Mouse (Mus musculus): ENCODE data around the gene Plce1.

- no peak for TF ChIP-seq GATA1 (IDR thresholded peaks at IDR 0.05; ENCODE audit: low read length)
- no peak for TF ChIP-seq TAL1 (IDR thresholded peaks at IDR 0.05; ENCODE audit: low read length)
These were observed 243.1 kb downstream of the Plce1 start for GRCm38 (mm10) chr19:38723969-38724368.
